Mouse (Mus musculus): ENCODE data around the gene Pik3ap1. TPM values are rescaled to one million over a fixed set of nuclear protein-coding genes. Genes with fewer than 3 reads are reported as not detected.

The Pik3ap1 gene
- polyA plus RNA-seq, 1 experiment from 2014 or later: 8.6 TPM

DNA sequence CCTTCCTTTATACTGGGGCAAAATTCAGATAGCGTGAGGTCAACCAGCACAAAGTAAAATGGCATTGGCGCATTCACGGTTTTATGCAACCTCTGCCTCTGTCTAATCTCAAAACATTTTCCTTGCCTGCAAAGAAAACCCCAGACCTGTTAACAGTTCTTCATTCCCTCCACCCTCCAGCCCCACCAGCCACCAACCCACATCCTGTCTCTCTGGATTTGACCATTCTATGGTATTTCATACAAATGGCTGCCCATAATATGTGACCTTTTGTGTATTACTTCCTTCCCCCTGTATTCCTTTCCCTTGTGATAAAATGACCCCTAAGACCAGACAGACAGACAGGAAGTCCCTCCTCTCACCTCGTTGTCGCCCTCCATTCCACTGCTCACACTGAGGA, 102.2 kb downstream of the Pik3ap1 start:
- Histone ChIP-seq H3K27ac (ENCODE audit: low read length) (no peak overlapping the region), H3K4me3 (ENCODE audit: low read depth, low read length) (no peak overlapping the region), H3K4me2 (replicated peaks; ENCODE audit: low read depth, low read length) (no peak overlapping the region), H3K9ac (replicated peaks; ENCODE audit: low read depth) (no peak overlapping the region), H3K9me3 (ENCODE audit: low read length) (no peaks in the 10 kb centered on the region), H3K36me3 (ENCODE audit: insufficient read depth, low read length) (no peaks in the 10 kb centered on the region), H3K4me1 (ENCODE audit: insufficient read depth, low read depth, low read length) (no peaks in the 10 kb centered on the region), H3K27me3 (replicated peaks; ENCODE audit: insufficient read depth, low read length) (no peaks in the 10 kb centered on the region)
- DNase-seq (ENCODE audit: low spot score) (no peak), ATAC-seq (no peak)
- WGBS: 54% methylated on average over 5 of the region's 5 CpGs
- TF ChIP-seq EP300 (IDR thresholded peaks at IDR 0.05) (no peak), CTCF (IDR thresholded peaks at IDR 0.05) (no peak)

- ATAC-seq: no peak
- Histone ChIP-seq H3K4me2 (replicated peaks; ENCODE audit: low read depth, low read length) (no peak overlapping the region), H3K27me3 (replicated peaks; ENCODE audit: insufficient read depth, low read length) (no peaks in the 10 kb centered on the region), H3K9me3 (ENCODE audit: low read length) (no peaks in the 10 kb centered on the region), H3K4me1 (ENCODE audit: insufficient read depth, low read depth, low read length) (no peaks in the 10 kb centered on the region), H3K27ac (ENCODE audit: low read length) (no peak overlapping the region), H3K4me3 (ENCODE audit: low read depth, low read length) (no peak overlapping the region), H3K36me3 (ENCODE audit: insufficient read depth, low read length) (no peaks in the 10 kb centered on the region), H3K9ac (replicated peaks; ENCODE audit: low read depth) (no peak overlapping the region)
- TF ChIP-seq EP300 (IDR thresholded peaks at IDR 0.05) (no peak), CTCF (IDR thresholded peaks at IDR 0.05) (no peak)
- no peak for DNase-seq (ENCODE audit: low spot score)
- whole genome bisulfite sequencing: 81% methylated on average over 4 of the region's 4 CpGs
Measured at GRCm38 (mm10) chr19:41282216-41282615, 102.7 kb downstream of the Pik3ap1 start.

DNA sequence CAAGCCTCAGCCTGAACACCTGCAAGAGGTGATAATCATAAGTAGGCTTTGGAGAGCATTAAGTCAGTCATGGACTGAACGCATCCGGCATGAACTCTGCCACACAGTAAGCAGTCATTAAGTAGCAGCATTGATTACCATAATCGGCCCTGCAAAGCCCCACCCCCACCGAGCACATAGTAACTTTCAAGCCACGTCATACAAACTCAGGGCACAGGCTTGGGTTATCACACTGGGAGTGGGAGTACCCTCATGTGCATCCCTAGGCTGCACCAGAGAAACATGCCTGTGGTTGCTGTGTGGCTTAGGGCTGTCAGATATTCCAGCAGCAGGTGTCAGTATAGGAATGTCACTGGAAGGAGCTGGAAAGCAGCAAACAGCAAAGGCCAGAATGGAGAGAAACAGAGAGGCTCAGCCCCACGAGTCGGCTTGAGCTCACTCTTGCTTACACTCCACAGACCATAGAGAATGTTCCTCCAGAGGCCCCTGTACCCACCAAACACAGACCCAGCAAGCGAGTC, 105.1 kb downstream of the Pik3ap1 start:
- Histone ChIP-seq H3K36me3 (ENCODE audit: insufficient read depth, low read length) (no peaks in the 10 kb centered on the region), H3K4me2 (replicated peaks; ENCODE audit: low read depth, low read length) (no peak overlapping the region), H3K4me1 (ENCODE audit: insufficient read depth, low read depth, low read length) (no peaks in the 10 kb centered on the region), H3K4me3 (ENCODE audit: low read depth, low read length) (no peak overlapping the region), H3K27me3 (replicated peaks; ENCODE audit: insufficient read depth, low read length) (no peaks in the 10 kb centered on the region), H3K27ac (ENCODE audit: low read length) (no peak overlapping the region), H3K9me3 (ENCODE audit: low read length) (no peaks in the 10 kb centered on the region), H3K9ac (replicated peaks; ENCODE audit: low read depth) (no peak overlapping the region)
- 71% methylated on average over 8 of the region's 8 CpGs for WGBS
- no peak for TF ChIP-seq EP300 (IDR thresholded peaks at IDR 0.05)
- no peak for TF ChIP-seq CTCF (IDR thresholded peaks at IDR 0.05)
- ATAC-seq (no peak), DNase-seq (ENCODE audit: low spot score) (no peak)

GRCm38 (mm10) chr19:41278606-41279005, 106.3 kb downstream of the Pik3ap1 start:
- no peaks in the 10 kb centered on the region for H3K4me1 ChIP-seq (ENCODE audit: insufficient read depth, low read depth, low read length)
- H3K27ac ChIP-seq (ENCODE audit: low read length): no peak overlapping the region
- H3K9ac ChIP-seq (replicated peaks; ENCODE audit: low read depth): no peak overlapping the region
- H3K4me2 ChIP-seq (replicated peaks; ENCODE audit: low read depth, low read length): no peak overlapping the region
- no peak for DNase-seq (ENCODE audit: low spot score)
- H3K36me3 ChIP-seq (ENCODE audit: insufficient read depth, low read length): no peaks in the 10 kb centered on the region
- TF ChIP-seq CTCF (IDR thresholded peaks at IDR 0.05) (no peak), EP300 (IDR thresholded peaks at IDR 0.05) (no peak)
- H3K9me3 ChIP-seq (ENCODE audit: low read length): no peaks in the 10 kb centered on the region
- no peak overlapping the region for H3K4me3 ChIP-seq (ENCODE audit: low read depth, low read length)
- WGBS: 76% methylated on average over 7 of the region's 7 CpGs
- no peaks in the 10 kb centered on the region for H3K27me3 ChIP-seq (replicated peaks; ENCODE audit: insufficient read depth, low read length)
- ATAC-seq: no peak

- no peaks in the 10 kb centered on the region for H3K9me3 ChIP-seq (ENCODE audit: low read length)
- no peaks in the 10 kb centered on the region for H3K4me1 ChIP-seq (ENCODE audit: insufficient read depth, low read depth, low read length)
- 49% methylated on average over 3 of the region's 3 CpGs for WGBS
- no peak for ATAC-seq
- H3K36me3 ChIP-seq (ENCODE audit: insufficient read depth, low read length): no peaks in the 10 kb centered on the region
- no peak for TF ChIP-seq EP300 (IDR thresholded peaks at IDR 0.05)
- TF ChIP-seq CTCF (IDR thresholded peaks at IDR 0.05): no peak
- no peaks in the 10 kb centered on the region for H3K27me3 ChIP-seq (replicated peaks; ENCODE audit: insufficient read depth, low read length)
- no peak overlapping the region for H3K4me2 ChIP-seq (replicated peaks; ENCODE audit: low read depth, low read length)
- no peak overlapping the region for H3K27ac ChIP-seq (ENCODE audit: low read length)
- no peak overlapping the region for H3K9ac ChIP-seq (replicated peaks; ENCODE audit: low read depth)
- H3K4me3 ChIP-seq (ENCODE audit: low read depth, low read length): no peak overlapping the region
- no peak for DNase-seq (ENCODE audit: low spot score)
Measured at GRCm38 (mm10) chr19:41275588-41275987, 109.3 kb downstream of the Pik3ap1 start.

DNA sequence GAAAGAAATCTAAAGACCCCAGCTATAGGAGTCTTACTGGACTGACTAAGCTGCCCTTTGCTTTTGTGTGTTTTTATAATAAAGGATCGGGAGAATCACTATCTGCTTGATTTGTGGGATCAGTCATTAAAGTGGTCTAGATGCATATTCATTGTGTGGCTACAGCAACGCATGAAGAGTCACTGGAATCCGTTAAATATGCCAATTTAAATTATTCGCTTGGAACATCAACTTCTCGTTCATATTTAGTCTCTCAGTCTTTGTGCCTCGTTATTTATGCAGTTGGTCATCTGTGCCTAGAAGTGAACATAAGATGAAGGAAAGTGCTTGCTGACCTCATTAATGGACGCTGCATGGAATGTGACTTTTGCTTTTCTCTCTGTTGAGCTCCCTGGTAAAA, 114.0 kb downstream of the Pik3ap1 start:
- TF ChIP-seq EP300 (IDR thresholded peaks at IDR 0.05) (no peak), CTCF (IDR thresholded peaks at IDR 0.05) (no peak)
- Histone ChIP-seq H3K4me1 (ENCODE audit: insufficient read depth, low read depth, low read length) (no peaks in the 10 kb centered on the region), H3K27ac (ENCODE audit: low read length) (no peak overlapping the region), H3K9me3 (ENCODE audit: low read length) (no peaks in the 10 kb centered on the region), H3K9ac (replicated peaks; ENCODE audit: low read depth) (no peak overlapping the region), H3K36me3 (ENCODE audit: insufficient read depth, low read length) (no peaks in the 10 kb centered on the region), H3K27me3 (replicated peaks; ENCODE audit: insufficient read depth, low read length) (no peaks in the 10 kb centered on the region), H3K4me2 (replicated peaks; ENCODE audit: low read depth, low read length) (no peak overlapping the region), H3K4me3 (ENCODE audit: low read depth, low read length) (no peak overlapping the region)
- WGBS: 72% methylated on average over 7 of the region's 7 CpGs
- DNase-seq (ENCODE audit: low spot score): no peak
- no peak for ATAC-seq
